Mouse (Mus musculus): ENCODE measurements around the gene Chst11.

Gene Chst11

GRCm38 (mm10) chr10:83036340-83037045, 51.2 kb downstream of the Chst11 start:
- DNase-seq: no peak

GRCm38 (mm10) chr10:83038166-83038565, 52.9 kb downstream of the Chst11 start:
- DNase-seq: no peak

GRCm38 (mm10) chr10:83039414-83039813, 54.1 kb downstream of the Chst11 start:
- no peak for DNase-seq

GRCm38 (mm10) chr10:83041875-83042274, 56.6 kb downstream of the Chst11 start:
- DNase-seq: no peak

GRCm38 (mm10) chr10:83042613-83043477, 57.5 kb downstream of the Chst11 start:
- no peak for DNase-seq

- DNase-seq: no peak
Measured at GRCm38 (mm10) chr10:83043478-83044259, 58.4 kb downstream of the Chst11 start.

GRCm38 (mm10) chr10:83049174-83049780, 64.0 kb downstream of the Chst11 start:
- no peak for DNase-seq

GRCm38 (mm10) chr10:83053886-83054550, 68.7 kb downstream of the Chst11 start:
- no peak for DNase-seq

GRCm38 (mm10) chr10:83056291-83056690, 71.0 kb downstream of the Chst11 start:
- peak in 1 of 2 experiments; percentile 47 for DNase-seq

- DNase-seq: peak in 1 of 2 experiments; percentile 57
Measured at GRCm38 (mm10) chr10:83056866-83057265, 71.6 kb downstream of the Chst11 start.

- DNase-seq: no peak
Measured at GRCm38 (mm10) chr10:83060066-83060782, 74.9 kb downstream of the Chst11 start.

- peak; percentile 88 to 93 for DNase-seq
Measured at GRCm38 (mm10) chr10:83062315-83062714, 77.0 kb downstream of the Chst11 start.

- DNase-seq: no peak
Measured at GRCm38 (mm10) chr10:83064796-83065195, 79.5 kb downstream of the Chst11 start.

GRCm38 (mm10) chr10:83066159-83066558, 80.9 kb downstream of the Chst11 start:
- DNase-seq: no peak

GRCm38 (mm10) chr10:83067305-83067704, 82.0 kb downstream of the Chst11 start:
- DNase-seq: no peak

GRCm38 (mm10) chr10:83068466-83068865, 83.2 kb downstream of the Chst11 start:
- peak in 1 of 2 experiments; percentile 36 for DNase-seq

GRCm38 (mm10) chr10:83069791-83070190, 84.5 kb downstream of the Chst11 start:
- no peak for DNase-seq

- DNase-seq: no peak
Measured at GRCm38 (mm10) chr10:83071785-83072580, 86.7 kb downstream of the Chst11 start.

GRCm38 (mm10) chr10:83073119-83073518, 87.8 kb downstream of the Chst11 start:
- DNase-seq: peak in 1 of 2 experiments; percentile 42

GRCm38 (mm10) chr10:83076816-83077215, 91.5 kb downstream of the Chst11 start:
- DNase-seq: peak; percentile 49 to 52
